Mouse (Mus musculus) neural tube, embryonic 13.5 days (tissue): Measurements from ENCODE around the gene Smarcd3. TPM values are rescaled to one million over a fixed set of nuclear protein-coding genes. Genes with fewer than 3 reads are reported as not detected.
"Not testable (repeated sequence)": the region's sequence is repeated elsewhere in the genome, so short reads cannot be mapped to it uniquely, and the experiment has no call there.

Experiments used
- ATAC-seq: fragments of 200-750 bp; cut with Nextera tagmentation; 2 replicates; pipeline ENCODE4 v1.8.0; 2017; ENCODE audit warnings: low read depth, mild to moderate bottlenecking, moderate TSS enrichment, moderate library complexity
- H3K27ac ChIP-seq: fragments of 300-500 bp; sonication (generic); replicated peaks from 2 replicates; pipeline ENCODE4 v1.5.1; 2015; ENCODE audit warnings: moderate library complexity, mild to moderate bottlenecking, inconsistent platforms
- H3K27me3 ChIP-seq: fragments of 300-500 bp; sonication (generic); 2 replicates; pipeline ENCODE4 v1.6.1; 2015; ENCODE audit warnings: mild to moderate bottlenecking, inconsistent platforms
- H3K36me3 ChIP-seq: fragments of 300-500 bp; sonication (generic); 2 replicates; pipeline ENCODE4 v1.6.1; 2015; ENCODE audit warnings: mild to moderate bottlenecking, inconsistent platforms
- H3K4me1 ChIP-seq: fragments of 300-500 bp; sonication (generic); replicated peaks from 2 replicates; pipeline ENCODE4 v1.6.1; 2015; ENCODE audit warnings: inconsistent platforms
- H3K4me2 ChIP-seq: fragments of 300-500 bp; sonication (generic); 2 replicates; pipeline ENCODE4 v1.6.1; 2015; ENCODE audit warnings: inconsistent platforms, mild to moderate bottlenecking, moderate library complexity
- H3K4me3 ChIP-seq: fragments of 300-500 bp; sonication (generic); 2 replicates; pipeline ENCODE4 v1.5.1; 2015; ENCODE audit warnings: mild to moderate bottlenecking, inconsistent platforms
- H3K9ac ChIP-seq: fragments of 300-500 bp; sonication (generic); 2 replicates; pipeline ENCODE4 v1.6.1; 2015; ENCODE audit warnings: moderate library complexity, mild to moderate bottlenecking, inconsistent platforms
- H3K9me3 ChIP-seq: fragments of 300-500 bp; sonication (generic); 2 replicates; pipeline ENCODE4 v1.6.1; 2016; ENCODE audit warnings: inconsistent platforms
- WGBS: fragments of 180-500 bp; shearing (Covaris S2); methylation state at CpG from one replicate; pipeline ENCODE4 v1.1.7; 2015; 5-methylcytosine and 5-hydroxymethylcytosine counted together
- polyA plus RNA-seq: library from polyadenylated mRNA; unstranded; fragments of >200 nt; fragmentation: Nextera tagmentation; extraction: Ambion mirVana; gene quantifications from 2 replicates; pipeline ENCODE4 v1.2.1, GENCODE M21; 2015

Gene Smarcd3
- polyA plus RNA-seq, 1 experiment from 2014 or later = 91.1 TPM

- H3K4me1 ChIP-seq = peaks cover 24% of the 10 kb centered on the region
- H3K9ac ChIP-seq = peak within 1 kb of the TSS; percentile 74
- WGBS = under 1% methylated on average over 48 of the region's 48 CpGs
- H3K36me3 ChIP-seq = peaks cover 29% of the 10 kb centered on the region
- H3K9me3 ChIP-seq = no peaks in the 10 kb centered on the region
- H3K4me2 ChIP-seq = peak within 1 kb of the TSS; percentile 82
- peak within 1 kb of the TSS; percentile 52 for H3K4me3 ChIP-seq
- no peaks in the 10 kb centered on the region for H3K27me3 ChIP-seq
- peak; percentile 96 for ATAC-seq
- H3K27ac ChIP-seq = peak within 1 kb of the TSS; percentile 74
Measured at GRCm38 (mm10) chr5:24577183-24577929, 46.9 kb downstream of the Smarcd3 start, which contains the start of gene Abcf2. TSS of gene Abcf2 (minus strand) at chr5:24577467.

- Histone ChIP-seq H3K9ac (peak overlapping the region; percentile 74), H3K36me3 (peaks cover 35% of the 10 kb centered on the region), H3K9me3 (no peaks in the 10 kb centered on the region), H3K4me1 (peaks cover 24% of the 10 kb centered on the region), H3K4me3 (peak overlapping the region; percentile 52), H3K27ac (peak overlapping the region; percentile 57; the same call in 1 of the 2 replicates), H3K27me3 (no peaks in the 10 kb centered on the region), H3K4me2 (peak overlapping the region; percentile 82)
- ATAC-seq = peak; percentile 32; the same call in 1 of the 2 replicates
- WGBS = under 1% methylated on average over 32 of the region's 32 CpGs
Measured at GRCm38 (mm10) chr5:24576801-24577182, 47.4 kb downstream of the Smarcd3 start.

- H3K9me3 ChIP-seq = no peaks in the 10 kb centered on the region
- H3K4me1 ChIP-seq = peaks cover 24% of the 10 kb centered on the region
- H3K36me3 ChIP-seq = peaks cover 43% of the 10 kb centered on the region
- H3K4me2 ChIP-seq = peak overlapping the region; percentile 82
- H3K27ac ChIP-seq = no peak overlapping the region
- no peak for ATAC-seq
- 83% methylated on average over 1 of the region's 1 CpGs for WGBS
- no peaks in the 10 kb centered on the region for H3K27me3 ChIP-seq
- peak overlapping the region; percentile 52 for H3K4me3 ChIP-seq
- peak overlapping the region; percentile 74; the same call in 1 of the 2 replicates for H3K9ac ChIP-seq
Measured at GRCm38 (mm10) chr5:24575948-24576347, 48.3 kb downstream of the Smarcd3 start.

GRCm38 (mm10) chr5:24556709-24557108 lies 67.5 kb downstream of the Smarcd3 start, which contains the start of gene 4931409K22Rik:
TSS of gene 4931409K22Rik (minus strand) at chr5:24556809.
- Histone ChIP-seq H3K27ac (no peak within 1 kb of the TSS), H3K4me3 (no peak within 1 kb of the TSS), H3K9me3 (peaks cover 4% of the 10 kb centered on the region; the same call in 1 of the 2 replicates), H3K4me2 (no peak within 1 kb of the TSS), H3K27me3 (peaks cover 6% of the 10 kb centered on the region), H3K4me1 (peaks cover 10% of the 10 kb centered on the region), H3K9ac (no peak within 1 kb of the TSS), H3K36me3 (no peaks in the 10 kb centered on the region)
- WGBS = 85% methylated on average over 2 of the region's 2 CpGs
- no peak for ATAC-seq

DNA sequence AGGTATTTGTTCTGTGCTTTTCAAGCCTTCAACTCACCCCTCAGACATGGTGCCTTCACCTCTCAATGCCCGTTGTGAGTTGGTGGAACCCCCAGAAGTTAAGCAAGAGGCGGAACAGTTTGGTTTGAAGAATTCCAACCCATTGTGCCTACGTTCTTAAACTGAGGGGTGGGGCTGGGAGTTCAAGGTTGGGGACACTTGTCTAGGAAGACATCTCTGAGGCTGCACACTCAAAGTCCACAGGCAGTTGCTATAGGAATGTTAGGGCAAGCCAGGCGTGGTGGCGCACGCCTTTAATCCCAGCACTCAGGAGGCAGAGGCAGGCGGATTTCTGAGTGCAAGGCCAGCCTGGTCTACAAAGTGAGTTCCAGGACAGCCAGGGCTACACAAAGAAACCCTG lies 68.9 kb downstream of the Smarcd3 start:
- not testable (repeated sequence) for ATAC-seq, H3K9me3 ChIP-seq, H3K9ac ChIP-seq, H3K27ac ChIP-seq, H3K36me3 ChIP-seq, H3K4me2 ChIP-seq, H3K27me3 ChIP-seq, H3K4me3 ChIP-seq
- WGBS = 97% methylated on average over 7 of the region's 7 CpGs
- H3K4me1 ChIP-seq = peaks cover 23% of the 10 kb centered on the region

- no peaks in the 10 kb centered on the region for H3K36me3 ChIP-seq
- H3K4me3 ChIP-seq = no peak overlapping the region
- peaks cover 6% of the 10 kb centered on the region for H3K27me3 ChIP-seq
- 78% methylated on average over 5 of the region's 5 CpGs for WGBS
- no peak for ATAC-seq
- H3K27ac ChIP-seq = no peak overlapping the region
- no peak overlapping the region for H3K4me2 ChIP-seq
- peaks cover 31% of the 10 kb centered on the region for H3K4me1 ChIP-seq
- H3K9me3 ChIP-seq = peaks cover 4% of the 10 kb centered on the region; the same call in 1 of the 2 replicates
- no peak overlapping the region for H3K9ac ChIP-seq
Measured at GRCm38 (mm10) chr5:24553621-24554244, 70.5 kb downstream of the Smarcd3 start.

GRCm38 (mm10) chr5:24551317-24551688 lies 72.9 kb downstream of the Smarcd3 start:
- Histone ChIP-seq H3K4me2 (peak overlapping the region; percentile 41), H3K4me3 (no peak overlapping the region), H3K9ac (peak overlapping the region; percentile 4; the same call in 1 of the 2 replicates), H3K4me1 (peaks cover 31% of the 10 kb centered on the region), H3K27ac (peak overlapping the region; percentile 79), H3K36me3 (no peaks in the 10 kb centered on the region), H3K9me3 (peaks cover 4% of the 10 kb centered on the region; the same call in 1 of the 2 replicates), H3K27me3 (peaks cover 6% of the 10 kb centered on the region)
- WGBS = 39% methylated on average over 2 of the region's 2 CpGs
- peak; percentile 30; the same call in 1 of the 2 replicates for ATAC-seq

- peak; percentile 89 for ATAC-seq
- Histone ChIP-seq H3K9ac (peak overlapping the region; percentile 4; the same call in 1 of the 2 replicates), H3K9me3 (peaks cover 1% of the 10 kb centered on the region; the same call in 1 of the 2 replicates), H3K27me3 (peaks cover 6% of the 10 kb centered on the region), H3K4me2 (peak overlapping the region; percentile 41), H3K27ac (peak overlapping the region; percentile 79), H3K4me3 (no peak overlapping the region), H3K36me3 (no peaks in the 10 kb centered on the region), H3K4me1 (peaks cover 31% of the 10 kb centered on the region)
- WGBS = 18% methylated on average over 26 of the region's 26 CpGs
Measured at GRCm38 (mm10) chr5:24550598-24551316, 73.5 kb downstream of the Smarcd3 start.

DNA sequence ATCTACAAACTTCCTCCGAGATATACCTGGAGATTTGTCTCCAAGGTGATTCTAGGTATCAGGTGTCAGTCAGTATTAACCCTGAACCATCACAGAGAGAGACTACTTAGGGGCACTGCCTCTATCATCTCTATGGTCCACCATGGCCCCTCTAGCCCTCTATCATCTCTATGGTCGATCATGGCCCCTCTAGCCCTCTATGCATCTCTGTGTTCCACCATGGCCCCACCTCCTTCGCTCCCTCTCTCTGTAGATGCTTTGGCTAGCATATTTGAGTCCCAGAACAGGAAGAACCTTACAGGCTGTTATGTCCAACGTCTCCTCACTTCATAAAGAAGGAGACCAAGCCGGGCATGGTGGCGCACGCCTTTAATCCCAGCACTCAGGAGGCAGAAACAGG lies 81.6 kb downstream of the Smarcd3 start:
- peaks cover 19% of the 10 kb centered on the region for H3K4me1 ChIP-seq
- no peak overlapping the region for H3K9ac ChIP-seq
- H3K36me3 ChIP-seq = no peaks in the 10 kb centered on the region
- WGBS = 79% methylated on average over 7 of the region's 7 CpGs
- H3K27ac ChIP-seq = no peak overlapping the region
- ATAC-seq = no peak
- no peaks in the 10 kb centered on the region for H3K9me3 ChIP-seq
- H3K4me2 ChIP-seq = no peak overlapping the region
- H3K27me3 ChIP-seq = no peaks in the 10 kb centered on the region; the same call in 1 of the 2 replicates
- H3K4me3 ChIP-seq = no peak overlapping the region

DNA sequence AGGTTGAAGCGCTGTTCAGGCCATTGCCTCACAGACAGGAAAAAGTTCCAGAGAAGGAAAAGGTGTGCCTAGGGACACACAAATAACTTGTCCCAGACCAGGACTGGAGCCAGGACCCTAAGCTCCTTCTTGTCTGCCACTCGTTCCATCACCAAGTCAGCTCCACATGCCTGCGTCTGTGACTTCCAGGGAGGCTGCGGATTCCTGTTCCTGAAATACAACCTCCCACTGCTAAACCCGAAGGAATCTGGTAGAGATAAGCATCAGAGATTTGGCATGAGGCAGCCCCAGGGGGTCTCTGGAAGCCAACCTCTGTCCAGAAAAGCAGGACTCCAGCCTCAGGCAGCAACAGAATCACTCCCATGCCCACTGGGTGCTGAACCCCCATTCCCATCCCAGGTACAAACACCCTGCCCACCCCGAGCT lies 83.1 kb downstream of the Smarcd3 start:
- WGBS = 51% methylated on average over 6 of the region's 6 CpGs
- no peaks in the 10 kb centered on the region for H3K9me3 ChIP-seq
- no peak for ATAC-seq

More for the DNA sequence above, 83.1 kb downstream of the Smarcd3 start:
- Histone ChIP-seq H3K9ac (no peak overlapping the region), H3K27me3 (peaks cover 4% of the 10 kb centered on the region; the same call in 1 of the 2 replicates), H3K4me3 (no peak overlapping the region), H3K36me3 (no peaks in the 10 kb centered on the region), H3K4me2 (peak overlapping the region; percentile 20; the same call in 1 of the 2 replicates), H3K27ac (no peak overlapping the region), H3K4me1 (peaks cover 27% of the 10 kb centered on the region)
